Mouse (Mus musculus) G1E (cell line): ENCODE measurements around the gene Cdkn1a. TPM values are rescaled to one million over a fixed set of nuclear protein-coding genes. Genes with fewer than 3 reads are reported as not detected.

ENCODE experiments used
- ATAC-seq: 2 replicates; pipeline ENCODE4 v1.8.0; 2016; ENCODE audit warnings: mild to moderate bottlenecking; ENCODE audit not compliant: insufficient number of reproducible peaks, poor library complexity, low FRiP score, severe bottlenecking; ENCODE audit errors: extremely low read depth
- DNase-seq: peaks from one replicate; pipeline ENCODE4 v3.0.0; 2012; ENCODE audit warnings: low spot score
- H3K27me3 ChIP-seq: 2 replicates; pipeline ENCODE4 v1.6.1; 2012; ENCODE audit warnings: mild to moderate bottlenecking, low read length, inconsistent platforms; ENCODE audit not compliant: insufficient read depth
- H3K36me3 ChIP-seq: replicated peaks from 2 replicates; pipeline ENCODE3; 2012; ENCODE audit warnings: mild to moderate bottlenecking, inconsistent platforms
- H3K4me1 ChIP-seq: 2 replicates; pipeline ENCODE4 v1.6.1; 2012; ENCODE audit warnings: low read depth, low read length, inconsistent platforms, mixed read lengths; ENCODE audit not compliant: insufficient read depth
- H3K4me3 ChIP-seq: 2 replicates; pipeline ENCODE4 v1.5.1; 2012; ENCODE audit warnings: low read depth, mild to moderate bottlenecking, inconsistent platforms, low read length, moderate library complexity, mixed read lengths
- H3K9me3 ChIP-seq: replicated peaks from 2 replicates; pipeline ENCODE4 v1.6.1; 2012; ENCODE audit warnings: inconsistent platforms
- CTCF ChIP-seq: IDR thresholded peaks from 2 replicates; pipeline ENCODE4 v1.5.1; 2012; ENCODE audit warnings: low read depth, low read length, inconsistent platforms, mixed read lengths
- GATA1 ChIP-seq: IDR thresholded peaks from 2 replicates; pipeline ENCODE4 v1.6.1; 2012; ENCODE audit warnings: borderline replicate concordance, low read length, inconsistent platforms, mixed read lengths
- GATA2 ChIP-seq: IDR thresholded peaks from 2 replicates; pipeline ENCODE4 v1.6.1; 2012; ENCODE audit warnings: low read depth, low read length, inconsistent platforms, borderline replicate concordance
- POLR2AphosphoS5 ChIP-seq: IDR thresholded peaks from 2 replicates; pipeline ENCODE4 v1.6.1; 2012; ENCODE audit warnings: low read depth, low read length, inconsistent platforms; ENCODE audit not compliant: insufficient replicate concordance
- TAL1 ChIP-seq: conservative IDR thresholded peaks from 2 replicates; pipeline ENCODE4 v1.6.1; 2012; ENCODE audit warnings: low read depth, low read length, inconsistent platforms, mixed read lengths
- polyA plus RNA-seq: library from polyadenylated mRNA; stranded (reverse); fragments of >175 nt; gene quantifications from 2 replicates; pipeline ENCODE4 v1.2.3, GENCODE M21; 2012
- total RNA-seq, 2 experiments: library from RNA; stranded (forward) in 1 of 2; stranded (reverse) in 1 of 2; fragments of 200-1000 nt in 1 of 2; fragments of >200 nt in 1 of 2; fragmentation: Nextera tagmentation in 1 of 2; gene quantifications; 2 replicates each; pipeline ENCODE4 v1.2.3; 2014 to 2017

Cdkn1a gene
- total and polyA plus RNA-seq, 3 experiments = 21.4 to 234 (median 145) TPM

GRCm38 (mm10) chr17:29045741-29046530 is 44.8 kb upstream of the Cdkn1a start:
- peaks cover 68% of the 10 kb centered on the region for H3K36me3 ChIP-seq
- no peaks in the 10 kb centered on the region for H3K9me3 ChIP-seq
- H3K4me1 ChIP-seq = peaks cover 65% of the 10 kb centered on the region
- no peak for TF ChIP-seq GATA1
- peak; percentile 75; the same call in 1 of the 2 replicates for TF ChIP-seq POLR2AphosphoS5
- no peak overlapping the region for H3K4me3 ChIP-seq
- DNase-seq = no peak
- H3K27me3 ChIP-seq = no peaks in the 10 kb centered on the region
- ATAC-seq = no peak

DNA sequence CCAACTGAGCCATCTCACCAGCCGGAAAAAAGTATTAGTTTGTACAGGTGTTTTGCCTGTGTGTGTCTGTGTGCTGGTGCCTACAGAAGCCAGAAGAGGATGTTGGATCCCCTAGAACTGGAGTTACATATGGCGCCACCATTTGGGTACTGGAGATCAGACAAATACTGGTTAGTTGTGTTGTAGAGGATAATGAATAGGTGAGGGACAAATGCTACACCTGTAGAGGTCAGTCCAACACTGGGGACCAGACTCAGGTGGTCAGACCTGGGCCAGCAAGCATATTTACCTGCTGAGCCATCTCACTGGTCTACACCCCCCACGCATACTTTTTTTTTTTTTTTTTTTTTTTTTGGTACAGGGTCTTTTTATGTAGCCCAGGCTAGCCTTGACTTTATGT is 43.9 kb upstream of the Cdkn1a start:
- no peaks in the 10 kb centered on the region for H3K27me3 ChIP-seq
- DNase-seq (no peak), ATAC-seq (no peak)
- TF ChIP-seq POLR2AphosphoS5 (no peak), CTCF (no peak), TAL1 (no peak), GATA1 (no peak)
- peaks cover 65% of the 10 kb centered on the region for H3K4me1 ChIP-seq
- no peak overlapping the region for H3K4me3 ChIP-seq
- H3K9me3 ChIP-seq = no peaks in the 10 kb centered on the region
- H3K36me3 ChIP-seq = peaks cover 70% of the 10 kb centered on the region

GRCm38 (mm10) chr17:29047697-29048514 is 42.9 kb upstream of the Cdkn1a start:
- DNase-seq = no peak
- Histone ChIP-seq H3K4me1 (peaks cover 57% of the 10 kb centered on the region), H3K9me3 (no peaks in the 10 kb centered on the region), H3K36me3 (peaks cover 72% of the 10 kb centered on the region), H3K4me3 (no peak overlapping the region), H3K27me3 (no peaks in the 10 kb centered on the region)
- ATAC-seq = no peak
- TF ChIP-seq TAL1 (no peak), POLR2AphosphoS5 (peak; percentile 71; the same call in 1 of the 2 replicates)

DNA sequence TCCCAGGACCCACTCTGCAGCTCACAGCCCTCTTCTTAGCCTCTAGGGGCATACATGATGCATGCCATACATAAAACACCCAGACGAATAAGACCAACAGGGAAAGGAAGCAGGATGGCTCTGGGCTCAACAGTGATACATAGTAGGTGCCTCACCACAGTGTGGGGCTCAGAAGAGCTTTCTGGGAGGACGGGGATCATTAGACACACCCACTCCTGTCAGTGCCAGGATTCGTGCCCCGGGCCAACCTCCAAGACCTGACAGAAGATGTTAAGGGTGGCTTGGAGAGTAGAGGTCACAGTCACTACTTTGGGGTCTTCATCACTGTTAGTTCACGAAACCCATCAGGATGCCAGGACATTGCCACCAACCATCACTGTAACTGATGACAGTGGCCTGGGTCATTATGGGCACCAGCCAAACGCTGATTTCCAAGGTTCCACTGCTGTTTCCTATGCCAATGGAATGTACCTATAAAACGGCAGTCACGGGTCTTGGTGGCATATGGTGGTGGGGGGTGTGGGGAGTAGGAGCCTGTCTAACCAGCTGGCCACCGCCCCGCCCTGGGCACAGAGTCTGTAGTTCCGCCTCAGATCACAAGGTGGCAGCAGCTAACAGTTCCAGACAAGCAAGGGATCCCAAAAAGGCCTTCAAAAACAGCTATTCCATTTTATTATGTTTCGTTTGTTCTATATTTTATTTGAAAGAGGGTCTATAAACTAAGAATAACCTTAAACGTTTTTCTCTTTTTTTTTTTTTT is 41.8 kb upstream of the Cdkn1a start:
- H3K36me3 ChIP-seq = peaks cover 68% of the 10 kb centered on the region
- ATAC-seq (0 out of 2 replicates have a peak, but pooled peaks have one; percentile 41), DNase-seq (no peak)
- no peak for TF ChIP-seq GATA1
- TF ChIP-seq GATA2 = no peak
- TF ChIP-seq POLR2AphosphoS5 = peak; percentile 78
- TF ChIP-seq TAL1 = no peak
- peak; percentile 57 for TF ChIP-seq CTCF
- no peaks in the 10 kb centered on the region for H3K9me3 ChIP-seq
- H3K4me1 ChIP-seq = peaks cover 55% of the 10 kb centered on the region
- H3K27me3 ChIP-seq = no peaks in the 10 kb centered on the region
- H3K4me3 ChIP-seq = no peak overlapping the region

DNA sequence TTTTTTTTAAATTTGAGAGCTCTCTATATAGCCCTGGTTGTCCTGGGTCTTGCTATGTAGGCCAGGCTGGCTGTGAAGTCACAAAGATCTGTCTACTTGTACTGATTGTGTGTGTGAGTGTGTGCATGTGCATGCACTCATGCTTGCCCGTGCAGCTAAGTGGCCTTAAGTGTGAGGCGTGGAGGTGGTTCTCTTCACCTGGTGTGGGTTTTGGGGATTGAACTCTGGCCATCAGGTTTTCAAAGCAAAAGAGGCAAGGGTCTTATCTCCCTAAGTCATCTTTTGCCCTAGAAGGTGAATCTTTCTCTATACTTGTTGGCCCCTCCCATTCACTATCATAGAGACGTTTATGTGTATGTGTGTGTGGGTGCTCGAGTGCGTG is 41.3 kb upstream of the Cdkn1a start:
- DNase-seq (no peak), ATAC-seq (no peak)
- H3K27me3 ChIP-seq = no peaks in the 10 kb centered on the region
- H3K4me3 ChIP-seq = no peak overlapping the region
- H3K9me3 ChIP-seq = no peaks in the 10 kb centered on the region
- TF ChIP-seq POLR2AphosphoS5 = no peak
- no peak for TF ChIP-seq CTCF
- TF ChIP-seq GATA2 = no peak
- TF ChIP-seq GATA1 = no peak
- no peak for TF ChIP-seq TAL1
- peaks cover 68% of the 10 kb centered on the region for H3K36me3 ChIP-seq
- peaks cover 56% of the 10 kb centered on the region for H3K4me1 ChIP-seq

- ATAC-seq (peak; percentile 43), DNase-seq (peak; percentile 30)
- Histone ChIP-seq H3K36me3 (peaks cover 64% of the 10 kb centered on the region), H3K27me3 (no peaks in the 10 kb centered on the region), H3K9me3 (no peaks in the 10 kb centered on the region), H3K4me1 (peaks cover 54% of the 10 kb centered on the region), H3K4me3 (no peak overlapping the region)
- TF ChIP-seq POLR2AphosphoS5 (0 out of 2 replicates have a peak, but pooled peaks have one; percentile 70), TAL1 (peak; percentile 70), CTCF (no peak)
These were observed 40.9 kb upstream of the Cdkn1a start for GRCm38 (mm10) chr17:29049923-29050322.
